Mouse (Mus musculus) CD4-positive helper T cell, adult 2 months (primary cell): ENCODE measurements around the gene Zc3h7b.

Source experiments
- DNase-seq: peaks from one replicate; pipeline ENCODE4 v3.0.0-alpha.2; 2012; ENCODE audit warnings: low read depth, missing footprints, low spot score

Gene Zc3h7b

DNA sequence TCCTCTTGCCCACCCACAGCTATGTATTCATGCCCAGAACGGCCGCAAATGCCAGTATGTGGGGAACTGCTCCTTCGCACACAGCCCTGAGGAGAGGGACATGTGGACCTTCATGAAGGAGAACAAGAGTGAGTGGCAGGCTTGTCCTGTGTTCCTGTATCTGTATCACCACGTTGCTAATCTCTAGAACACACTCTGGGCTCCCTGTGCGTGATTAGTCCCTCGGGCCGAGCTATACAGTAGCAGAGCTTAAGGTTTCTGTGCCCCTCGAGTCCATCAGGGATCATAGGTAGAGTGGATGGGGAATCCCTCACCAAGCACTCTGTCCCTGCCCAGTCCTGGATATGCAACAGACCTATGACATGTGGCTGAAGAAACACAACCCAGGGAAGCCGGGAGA is 47.6 kb downstream of the Zc3h7b start:
- no peak for DNase-seq

DNA sequence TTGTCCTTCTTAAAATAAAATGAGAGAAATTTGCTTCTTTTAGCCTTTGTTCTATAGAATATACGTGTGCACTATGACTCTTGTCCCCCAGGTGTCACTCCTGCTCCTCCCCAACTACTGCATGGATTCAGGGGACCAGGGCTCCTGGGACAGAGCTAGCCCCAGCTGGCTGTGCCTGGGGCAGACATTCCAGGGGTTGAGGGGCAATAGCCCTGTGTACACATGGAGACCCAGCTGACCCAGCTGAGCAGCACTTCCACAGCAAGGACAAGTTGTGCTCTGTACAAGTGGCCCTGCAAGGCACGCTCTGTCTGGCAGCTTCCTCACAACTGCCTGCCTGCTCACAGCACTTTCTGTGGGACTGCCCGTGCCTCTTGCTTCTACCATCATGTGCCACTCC is 51.4 kb downstream of the Zc3h7b start:
- no peak for DNase-seq

DNA sequence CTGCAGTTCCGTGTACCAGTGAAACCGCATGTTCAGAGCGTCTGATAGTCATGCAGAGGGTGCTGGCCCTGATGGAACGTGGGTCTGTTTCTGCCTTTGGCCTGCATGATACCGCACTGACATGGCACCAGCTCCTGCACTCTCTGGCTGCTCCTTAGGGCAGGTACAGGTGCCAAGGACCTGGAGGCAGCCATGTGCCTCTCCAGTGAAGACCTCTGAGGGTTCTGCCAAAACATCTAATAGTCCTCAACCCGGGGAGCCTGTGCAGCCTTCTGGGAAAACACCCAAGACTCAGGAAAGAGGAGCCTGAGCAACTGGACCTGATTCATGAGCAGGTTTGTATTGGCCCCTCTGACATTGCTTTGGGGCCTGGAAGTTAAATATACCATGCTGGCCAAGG is 53.0 kb downstream of the Zc3h7b start:
- no peak for DNase-seq

DNA sequence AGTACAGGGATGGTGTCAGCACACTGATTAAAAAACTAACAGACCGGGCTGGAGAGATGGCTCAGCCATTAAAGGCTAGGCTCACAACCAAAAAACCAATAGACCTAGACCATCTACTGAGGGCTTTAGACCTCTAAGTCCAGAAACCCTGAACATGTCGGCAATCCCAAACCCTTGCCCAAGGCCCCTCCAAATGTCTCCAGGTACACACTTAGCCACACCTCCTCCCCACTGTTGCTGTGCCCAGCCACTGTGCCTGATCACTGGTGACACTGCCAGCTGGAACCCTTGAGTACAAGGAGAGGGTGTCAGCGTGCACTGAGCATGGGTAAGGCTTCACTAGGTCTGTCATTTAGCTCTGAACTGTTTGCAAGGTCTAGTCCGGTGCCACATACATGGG is 53.6 kb downstream of the Zc3h7b start:
- no peak for DNase-seq

DNA sequence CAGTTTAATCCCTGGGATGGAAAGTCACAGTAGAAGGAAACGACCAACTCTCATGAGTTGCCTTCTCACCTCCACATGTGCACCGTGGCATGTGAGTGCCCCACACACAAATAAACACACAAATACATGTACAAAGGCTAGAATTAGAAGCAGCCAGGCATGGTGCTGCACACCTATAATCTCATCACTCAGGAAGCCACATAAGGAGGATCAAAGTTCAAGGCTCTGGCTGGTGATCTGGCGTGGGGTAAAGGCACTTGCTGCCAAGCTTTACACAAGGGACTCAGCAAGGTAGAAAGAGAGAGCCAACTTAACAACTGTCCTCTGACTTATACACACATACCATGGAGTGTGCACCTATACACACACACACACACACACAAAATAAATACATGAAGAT is 55.5 kb downstream of the Zc3h7b start:
- DNase-seq = no peak

DNA sequence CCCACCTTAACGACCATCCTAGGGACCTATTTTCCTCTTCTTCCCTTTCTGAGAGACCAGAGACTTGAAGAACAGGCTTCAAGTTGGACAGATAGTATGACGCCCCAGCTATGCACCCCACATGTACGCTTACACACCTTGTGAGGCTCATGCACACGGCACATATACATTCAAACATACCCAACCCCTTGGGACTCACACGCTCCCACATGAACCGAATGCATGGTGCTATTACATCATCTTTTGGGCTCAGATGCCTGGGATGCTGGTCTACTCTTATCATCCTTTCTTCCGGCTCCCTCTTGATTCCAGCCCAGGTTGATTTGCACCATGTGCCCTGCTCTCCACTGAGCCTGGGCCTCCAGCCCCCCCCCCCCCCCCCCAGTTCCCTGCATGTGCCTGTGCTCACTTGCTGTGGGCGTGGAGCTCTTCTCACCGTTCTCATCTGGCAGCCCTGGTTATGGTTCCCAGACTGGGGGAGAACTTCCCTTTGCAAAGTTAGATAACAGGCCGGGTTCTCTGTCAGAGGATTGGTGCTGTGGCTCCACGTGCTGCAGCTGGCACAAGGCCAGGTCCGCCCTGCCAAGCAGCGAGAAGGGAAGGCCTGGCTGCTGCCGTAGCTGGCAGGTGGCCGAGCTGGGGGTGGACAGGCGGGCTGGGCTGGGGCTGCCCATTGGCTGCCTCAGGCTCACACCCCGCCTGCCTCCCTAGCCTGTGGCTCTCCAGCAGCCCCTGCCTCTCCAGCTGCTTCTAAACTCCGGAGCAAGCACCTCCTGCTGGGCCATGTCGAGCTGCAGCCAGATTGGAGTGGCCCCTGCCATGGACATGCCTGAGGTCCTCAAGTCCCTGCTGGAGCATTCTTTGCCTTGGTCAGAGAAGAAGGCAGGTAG is 57.4 kb downstream of the Zc3h7b start, which contains the start of gene Tef:
Tef (plus strand) TSS at position 421 of the 890 bp plus-strand sequence.
- peak; percentile 81 for DNase-seq

DNA sequence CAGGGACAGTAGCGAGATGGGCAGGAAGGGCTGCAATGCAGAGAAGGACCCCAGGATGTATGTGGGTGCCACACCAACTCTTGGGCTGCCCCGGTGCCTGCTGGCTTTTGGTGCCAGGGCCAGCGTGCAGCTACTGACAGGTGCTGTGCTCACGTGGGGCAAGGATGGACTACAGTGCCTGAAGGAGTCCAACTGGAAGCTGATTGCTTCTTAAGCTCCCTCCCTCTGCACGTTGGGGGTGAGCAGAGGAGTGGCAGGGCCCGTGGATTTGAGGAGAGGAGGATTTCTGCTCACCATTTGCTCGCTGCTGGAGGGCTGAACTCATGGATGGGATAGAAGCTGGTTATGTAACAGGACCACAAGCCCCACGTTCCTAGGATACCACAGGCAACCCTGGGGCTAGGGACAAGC is 58.1 kb downstream of the Zc3h7b start:
- no peak for DNase-seq

DNA sequence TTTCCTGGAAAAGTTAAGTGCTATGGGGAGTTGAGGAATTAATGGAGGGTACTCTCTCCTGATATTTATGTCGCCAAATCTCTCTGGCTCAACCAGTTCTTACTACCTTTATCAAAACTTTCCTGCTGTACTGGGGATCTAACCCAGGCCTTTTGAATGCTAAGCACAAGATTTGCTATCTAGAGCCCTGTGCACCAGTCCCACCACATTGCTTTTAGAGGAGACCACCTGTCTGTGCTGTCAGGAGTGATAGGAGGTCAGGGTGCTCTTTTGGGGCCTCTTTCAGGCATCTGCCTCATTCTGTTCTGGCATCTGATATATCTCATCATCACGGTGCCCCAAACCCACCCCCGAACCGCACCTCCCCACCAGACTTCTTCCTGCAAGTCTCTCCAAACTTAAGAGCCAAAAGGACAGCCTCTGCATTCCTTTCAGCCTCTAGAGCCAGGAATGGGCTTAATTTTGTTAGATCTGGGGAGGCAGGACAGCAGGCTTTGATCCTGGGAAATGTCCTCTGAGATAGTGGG is 58.6 kb downstream of the Zc3h7b start:
- no peak for DNase-seq

DNA sequence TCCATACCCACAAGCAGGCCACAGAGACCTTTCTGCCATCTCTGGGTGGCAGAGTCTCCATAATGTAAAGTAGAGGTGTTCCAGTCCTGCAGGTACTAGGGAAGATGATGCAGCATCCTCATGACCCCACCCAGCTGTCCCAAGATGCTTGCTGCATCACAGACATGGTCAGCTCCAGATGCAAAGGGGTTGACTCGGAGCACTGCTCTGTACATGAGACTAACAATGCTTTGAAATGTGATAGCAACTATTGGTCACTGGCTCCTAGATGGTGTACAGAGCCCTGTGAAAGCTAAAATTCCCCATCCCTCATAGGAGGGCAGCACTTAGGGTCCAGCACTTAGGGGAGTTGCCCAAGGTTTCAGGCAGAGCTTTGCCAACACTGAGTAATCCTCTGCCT is 59.3 kb downstream of the Zc3h7b start:
- DNase-seq = no peak

DNA sequence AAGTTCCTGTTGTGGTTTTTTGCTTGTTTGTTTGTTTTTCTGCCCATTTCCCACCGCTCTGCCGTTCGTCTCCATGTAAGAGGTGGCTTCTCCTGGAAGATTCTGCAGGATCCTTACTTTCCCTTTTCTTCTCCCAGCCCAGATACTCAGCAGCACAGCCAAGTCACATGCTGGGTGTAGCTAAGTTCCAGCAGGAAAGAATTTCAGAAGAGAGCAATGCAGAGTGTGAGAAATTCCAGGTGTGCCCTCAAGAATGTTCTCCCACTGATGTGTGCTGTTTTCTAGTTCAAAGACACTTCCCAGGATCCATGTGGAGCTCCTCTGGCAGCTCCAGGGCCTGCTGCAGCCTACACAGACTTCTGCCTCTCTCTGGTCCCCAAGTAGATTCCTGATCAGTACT is 60.0 kb downstream of the Zc3h7b start:
- no peak for DNase-seq

DNA sequence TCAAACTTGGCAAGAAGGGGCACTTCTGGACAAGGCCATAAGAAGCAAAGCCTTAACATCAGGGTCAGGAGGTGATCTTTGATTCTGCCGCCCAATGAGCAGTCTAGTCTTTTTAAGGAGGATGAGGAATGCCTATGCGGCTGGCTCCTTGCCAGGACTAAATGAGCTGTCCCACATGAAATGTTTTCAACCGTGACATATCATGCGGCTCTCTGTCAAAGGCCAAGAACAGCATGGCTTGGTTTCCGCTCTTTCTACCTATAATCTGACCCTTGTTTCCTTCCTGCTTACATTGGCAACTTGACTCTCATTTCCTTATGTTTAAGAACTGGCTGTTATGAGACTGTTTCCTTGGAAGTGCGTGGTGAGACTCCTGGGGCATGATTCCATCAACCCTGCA is 60.8 kb downstream of the Zc3h7b start:
- no peak for DNase-seq

DNA sequence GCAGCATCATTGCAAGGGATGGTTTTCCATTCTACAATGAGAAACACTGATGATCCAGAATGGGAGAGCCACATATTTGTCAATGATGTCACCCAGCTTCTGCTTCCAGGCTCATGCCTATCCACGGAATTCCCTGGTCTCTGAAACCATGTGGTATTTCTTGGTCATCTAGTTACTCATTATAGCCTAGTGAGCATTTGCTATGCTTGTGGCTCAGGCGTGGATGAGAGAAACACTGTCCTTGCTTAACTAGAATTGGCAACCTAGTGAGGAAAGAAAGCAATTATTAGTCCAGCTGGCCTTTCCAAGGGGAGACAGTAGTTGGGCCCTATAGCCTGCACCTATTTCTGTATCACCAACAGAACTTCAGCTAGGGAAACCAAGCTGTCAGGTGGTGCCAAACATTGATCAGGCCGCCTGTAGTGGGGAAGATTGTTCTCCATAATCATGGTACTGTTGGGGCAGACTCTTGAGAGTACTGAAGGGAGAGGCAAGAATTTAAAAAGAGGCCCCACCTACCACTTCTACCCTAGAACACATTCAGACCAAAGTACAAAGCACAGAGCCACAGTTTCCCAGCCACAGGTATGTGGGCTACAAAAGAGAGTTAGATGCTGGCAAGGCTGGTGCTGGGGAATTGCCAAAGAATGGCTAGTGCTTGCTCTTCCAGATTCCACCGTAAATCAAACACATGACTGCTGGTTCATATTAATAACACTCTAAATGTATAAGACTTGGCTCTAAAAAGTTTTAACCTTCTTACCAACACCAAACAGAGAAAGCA is 62.0 kb downstream of the Zc3h7b start:
- no peak for DNase-seq

DNA sequence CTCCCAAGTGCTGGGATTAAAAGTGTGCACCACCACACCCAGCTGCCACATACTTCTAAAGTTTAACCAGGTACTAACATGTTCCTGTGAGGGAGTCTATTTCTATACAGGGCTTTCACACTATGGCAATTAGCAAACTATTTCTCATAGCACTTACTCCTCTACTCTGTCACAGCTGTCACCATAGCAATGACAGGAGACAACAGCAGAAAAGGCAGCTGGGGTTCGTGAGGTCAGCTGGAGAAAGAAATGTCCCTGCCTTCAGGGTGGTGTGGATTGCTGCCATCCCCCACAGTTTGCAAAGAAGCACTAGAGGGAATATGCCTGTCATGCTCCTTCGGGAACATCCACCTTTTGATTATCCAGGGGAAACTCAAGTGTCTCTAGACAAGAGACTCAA is 63.9 kb downstream of the Zc3h7b start:
- DNase-seq = no peak

DNA sequence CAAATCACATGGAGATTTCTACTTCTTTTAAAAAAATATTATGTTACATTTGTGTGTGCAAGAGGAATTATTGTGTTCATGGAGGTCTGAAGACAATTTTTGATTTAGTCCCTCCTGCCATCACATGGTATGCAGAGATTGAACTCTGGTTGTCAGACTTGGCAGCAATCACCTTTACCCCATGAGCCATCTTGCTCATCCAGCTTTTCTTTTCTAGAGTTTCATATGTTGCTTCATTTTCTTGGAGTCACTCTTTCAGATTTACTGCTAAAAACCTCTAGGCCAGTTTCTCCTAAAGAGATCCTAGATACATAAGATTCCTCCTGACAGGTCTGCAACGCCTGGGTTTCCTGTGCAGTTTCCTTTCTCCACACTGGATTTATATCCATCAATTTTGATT is 64.7 kb downstream of the Zc3h7b start:
- DNase-seq = no peak

DNA sequence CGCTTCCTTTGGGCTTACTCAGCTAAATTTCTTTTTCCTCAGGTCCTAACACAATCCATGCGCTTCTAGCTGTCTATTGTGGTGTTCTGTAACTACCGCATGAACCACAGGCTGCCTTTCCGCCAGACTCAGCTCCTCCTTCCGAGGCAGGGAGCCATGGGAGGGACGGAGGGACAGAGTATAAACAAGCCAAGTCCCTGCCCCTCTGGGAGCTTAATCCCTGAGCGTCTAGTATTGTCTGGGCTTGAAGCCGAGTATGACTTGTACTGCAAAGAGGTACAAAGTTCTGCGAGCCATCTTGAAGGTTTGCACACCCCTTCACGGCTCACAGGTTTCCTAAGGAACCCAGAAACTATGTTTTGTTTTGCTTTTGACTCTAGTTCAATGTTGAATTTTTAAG is 65.3 kb downstream of the Zc3h7b start:
- DNase-seq = peak; percentile 73

DNA sequence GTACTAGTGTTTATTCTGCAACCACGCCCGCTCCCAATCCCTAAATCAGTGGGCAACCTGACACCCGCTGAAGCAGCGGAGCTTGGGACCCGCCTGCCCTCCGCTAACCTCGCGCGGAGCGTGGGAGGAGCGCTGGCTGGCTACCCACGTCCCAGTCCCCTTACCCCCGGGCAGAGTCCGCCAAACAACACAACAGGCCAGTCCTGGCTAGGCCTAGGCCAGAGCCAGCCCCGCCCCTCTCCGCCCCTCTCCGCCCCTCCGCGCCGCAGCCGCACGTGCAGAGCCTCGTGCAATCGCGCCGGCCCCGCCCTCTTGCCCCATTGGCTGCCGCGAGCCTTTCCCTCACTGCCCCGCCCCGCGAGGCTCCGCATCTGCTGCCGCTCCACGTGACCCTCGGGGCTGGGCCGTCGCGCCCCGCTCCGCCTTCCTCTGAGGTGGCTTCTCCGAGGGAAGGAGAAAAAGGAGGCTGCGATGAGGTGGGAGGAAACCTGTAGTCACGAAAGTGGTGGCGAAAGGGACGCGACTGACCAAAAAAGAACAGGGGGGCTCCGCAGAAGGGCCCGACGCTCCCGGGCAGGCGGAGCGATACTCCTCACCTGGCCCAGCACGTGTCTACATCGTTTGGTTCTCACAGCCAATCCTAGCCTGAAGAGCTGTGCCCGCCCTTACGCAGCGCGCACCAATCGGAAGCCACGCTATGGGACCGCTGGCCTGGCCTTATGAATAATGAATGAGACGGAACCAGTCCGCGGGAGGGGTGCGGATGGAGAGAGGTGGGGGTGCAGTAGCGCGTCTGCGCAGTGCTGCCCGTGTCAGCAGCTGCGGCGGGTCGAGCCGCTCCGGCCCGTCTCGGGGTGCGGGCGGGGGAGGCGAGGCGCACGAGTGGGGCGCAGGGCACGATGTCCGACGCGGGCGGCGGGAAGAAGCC is 66.1 kb downstream of the Zc3h7b start:
- peak; percentile 99 for DNase-seq

DNA sequence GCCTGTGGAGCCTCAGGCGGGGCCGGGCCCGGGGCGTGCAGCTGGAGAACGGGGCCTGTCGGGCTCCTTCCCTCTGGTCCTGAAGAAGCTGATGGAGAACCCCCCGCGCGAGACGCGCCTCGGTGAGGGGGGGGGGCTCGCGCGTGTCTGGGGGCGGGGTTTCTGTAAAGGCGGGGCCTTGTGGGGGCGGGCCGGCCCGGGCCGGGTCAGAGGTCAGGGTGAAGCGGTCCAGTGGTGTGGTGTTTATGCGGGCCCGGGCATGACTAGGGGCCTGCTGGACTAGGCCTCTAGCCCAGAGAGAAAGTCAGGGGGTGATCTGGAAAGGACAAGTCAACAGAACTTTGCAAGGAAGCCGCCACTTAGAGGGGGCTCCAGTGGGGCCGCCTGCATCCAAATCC is 66.7 kb downstream of the Zc3h7b start:
- DNase-seq = no peak

DNA sequence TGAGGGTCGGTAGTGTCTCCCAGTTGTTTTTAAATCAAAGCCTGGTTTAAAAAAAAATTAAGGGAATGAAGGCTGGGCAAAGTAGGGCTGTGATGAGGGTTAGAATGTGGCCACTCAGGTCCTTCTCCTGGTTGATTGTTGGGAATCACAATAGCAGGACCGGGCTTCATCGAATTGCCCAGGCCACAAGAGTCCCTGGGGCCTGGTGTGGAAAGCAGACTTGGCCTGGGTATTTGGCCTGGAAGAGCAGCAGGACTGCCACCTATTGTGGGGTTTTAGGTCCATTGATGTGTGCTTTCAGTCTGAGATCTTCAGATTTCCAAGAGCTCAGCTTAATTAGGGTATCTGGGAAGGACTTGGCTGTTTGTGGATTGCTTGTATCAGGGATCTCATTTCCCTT is 67.4 kb downstream of the Zc3h7b start:
- no peak for DNase-seq

DNA sequence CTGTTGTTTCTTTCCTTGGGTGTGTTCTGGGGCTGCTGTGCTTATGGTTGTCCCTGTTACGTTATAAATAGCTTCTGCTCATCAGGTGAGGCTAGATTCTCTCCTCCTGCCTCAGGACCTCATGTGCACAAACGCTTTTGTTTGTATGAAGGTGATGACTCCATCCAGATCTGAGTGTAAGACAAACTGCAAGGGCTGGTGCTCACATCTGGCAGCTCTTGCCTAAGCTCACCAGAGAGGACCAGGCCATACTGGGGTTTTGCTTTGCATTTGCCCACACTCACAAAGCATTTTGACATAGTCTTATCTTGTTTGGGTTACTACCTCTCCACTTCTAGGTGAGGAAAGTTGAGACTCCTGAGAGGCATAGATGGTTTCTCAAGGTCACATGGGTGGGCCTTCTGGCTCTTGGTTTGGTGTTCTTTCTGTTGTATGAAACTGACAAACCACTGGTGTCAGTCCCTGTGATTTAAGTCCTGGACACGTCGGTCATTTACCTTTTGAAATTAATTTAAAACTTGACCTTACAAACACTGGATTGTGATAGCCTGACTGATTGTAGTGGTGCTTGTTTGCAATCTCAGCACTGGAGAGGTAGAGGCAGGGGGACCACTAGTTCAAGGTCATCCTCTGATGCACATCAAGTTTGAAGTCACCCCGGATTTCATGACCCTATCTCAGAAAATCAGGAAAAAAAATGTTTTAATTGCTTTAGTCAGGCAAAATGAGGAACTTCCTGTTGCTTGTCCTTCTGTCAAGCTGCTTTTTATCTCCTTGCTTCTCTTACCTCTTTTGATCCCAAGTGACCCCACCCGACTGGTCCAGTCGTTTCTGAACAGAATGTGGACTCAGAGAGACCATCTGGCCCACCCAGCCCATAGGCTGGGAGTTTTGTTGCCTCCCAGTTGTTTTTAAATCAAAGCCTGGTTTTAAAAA is 68.1 kb downstream of the Zc3h7b start:
- no peak for DNase-seq

DNA sequence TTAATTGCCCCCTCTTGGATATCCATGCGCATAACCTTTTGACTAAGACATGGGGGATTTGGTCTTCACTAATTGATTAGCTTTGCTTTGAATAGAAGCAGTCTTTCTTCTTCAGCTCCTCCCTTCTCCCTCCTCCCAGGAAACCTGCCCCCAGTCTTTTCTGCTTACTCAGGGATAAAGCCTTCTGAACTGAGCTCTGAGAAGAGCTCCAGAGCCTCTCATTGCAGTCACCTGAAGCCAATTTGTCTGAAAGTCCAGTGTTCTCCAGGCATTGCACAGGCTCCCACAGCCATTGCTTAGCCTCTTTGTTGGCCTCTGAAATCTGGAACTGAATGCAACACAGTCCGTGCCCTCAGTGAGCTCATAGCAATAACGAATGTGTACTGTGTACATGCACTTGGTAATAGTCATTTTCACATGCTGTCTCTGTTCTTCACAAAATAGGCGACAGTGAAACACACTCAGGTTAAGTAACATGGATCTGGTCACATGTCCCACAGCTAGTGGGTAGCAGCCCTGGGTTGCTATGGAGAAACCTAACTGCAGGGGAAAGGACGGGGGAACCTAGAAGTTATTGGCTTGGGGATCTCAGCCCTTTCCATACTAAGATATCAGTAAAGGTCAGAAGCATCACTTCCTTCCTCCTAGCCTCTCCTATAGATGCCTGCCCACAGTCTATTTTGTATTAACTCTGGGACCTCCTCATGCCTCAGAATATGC is 69.3 kb downstream of the Zc3h7b start:
- no peak for DNase-seq
